Mouse (Mus musculus) heart, adult 2 months (tissue): ENCODE data around the gene Ikbke. TPM values are rescaled to one million over a fixed set of nuclear protein-coding genes. Genes with fewer than 3 reads are reported as not detected.

Experiments used
- DNase-seq, 2 experiments: peaks; one replicate each; pipeline ENCODE4 v3.0.0; 2021
- H3K27ac ChIP-seq: fragments of 200-600 bp; 2 replicates; pipeline ENCODE4 v1.8.1; 2022
- H3K27me3 ChIP-seq: fragments of 200-500 bp; 2 replicates; pipeline ENCODE4 v1.6.1; 2012; ENCODE audit warnings: mild to moderate bottlenecking, low read length, inconsistent platforms, mixed read lengths; ENCODE audit not compliant: control insufficient read depth, insufficient read depth
- H3K36me3 ChIP-seq: fragments of 200-500 bp; 2 replicates; pipeline ENCODE4 v1.6.1; 2012; ENCODE audit warnings: low read length, inconsistent platforms; ENCODE audit not compliant: control insufficient read depth, insufficient read depth
- H3K4me1 ChIP-seq: fragments of 200-500 bp; 2 replicates; pipeline ENCODE4 v1.6.1; 2011; ENCODE audit warnings: low read length; ENCODE audit not compliant: control insufficient read depth, insufficient read depth
- H3K4me3 ChIP-seq: fragments of 200-600 bp; 2 replicates; pipeline ENCODE4 v1.8.1; 2022
- H3K79me2 ChIP-seq: fragments of 200-500 bp; replicated peaks from 2 replicates; pipeline ENCODE4 v1.6.1; 2012; ENCODE audit warnings: mild to moderate bottlenecking, inconsistent platforms, low read length, moderate library complexity, mixed read lengths; ENCODE audit not compliant: control insufficient read depth, insufficient read depth
- H3K9ac ChIP-seq: fragments of 200-500 bp; 2 replicates; pipeline ENCODE4 v1.6.1; 2012; ENCODE audit warnings: low read depth, mild to moderate bottlenecking, control low read depth, inconsistent platforms, low read length, mixed read lengths
- CTCF ChIP-seq: fragments of 200-600 bp; IDR thresholded peaks from 2 replicates; pipeline ENCODE4 v1.8.1; 2022; ENCODE audit warnings: antibody characterized with exemption, mild to moderate bottlenecking, moderate library complexity
- EP300 ChIP-seq: fragments of 200-500 bp; IDR thresholded peaks from 2 replicates; pipeline ENCODE4 v1.6.1; 2011; ENCODE audit warnings: low read depth, low read length, control low read depth; ENCODE audit not compliant: insufficient read depth
- POLR2A ChIP-seq: fragments of 200-500 bp; IDR thresholded peaks from 2 replicates; pipeline ENCODE4 v1.6.1; 2011; ENCODE audit warnings: mild to moderate bottlenecking, low read depth, low read length, control low read depth; ENCODE audit not compliant: insufficient read depth
- WGBS: fragments of 180-500 bp; shearing (Covaris S2); methylation state at CpG from one replicate; pipeline ENCODE4 v1.1.7; 2018; 5-methylcytosine and 5-hydroxymethylcytosine counted together
- intact Hi-C: fragments of 180-260 bp; cut with DNase I; formaldehyde crosslinking; loops from one replicate; pipeline ENCODE4 v1.15.1; 2025
- polyA plus RNA-seq: library from polyadenylated mRNA; depleted of rRNA; stranded (reverse); fragments of >200 nt; gene quantifications from 2 replicates; pipeline ENCODE4 v1.2.3, GENCODE M21; 2012
- total RNA-seq, 2 experiments: library from RNA; stranded (reverse); gene quantifications; 2 replicates each; pipeline ENCODE4 v1.2.3; 2021

Gene Ikbke
- total and polyA plus RNA-seq, 3 experiments: 1.5 to 3.4 (median 1.5) TPM

DNA sequence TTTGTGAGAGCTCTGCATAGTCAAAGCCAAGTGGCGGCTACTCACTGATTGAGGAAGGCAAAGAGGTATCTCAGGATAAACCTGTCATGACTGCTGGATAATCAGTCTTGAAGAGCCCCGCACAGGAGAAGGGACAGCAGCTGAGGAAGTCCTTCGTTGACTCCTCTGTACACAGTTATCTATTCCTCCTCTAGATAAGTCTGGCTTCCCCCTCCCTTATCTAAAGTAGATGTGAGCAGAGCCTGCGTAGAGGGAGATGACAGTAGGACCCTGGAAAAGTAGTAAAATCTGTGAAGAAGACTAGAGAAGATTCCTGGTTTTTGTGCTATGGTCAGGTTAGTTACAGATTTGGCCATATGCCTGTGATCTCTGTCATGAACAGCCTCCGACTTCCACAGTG, 38.2 kb upstream of the Ikbke start:
- intact Hi-C loops: no loop called here

DNA sequence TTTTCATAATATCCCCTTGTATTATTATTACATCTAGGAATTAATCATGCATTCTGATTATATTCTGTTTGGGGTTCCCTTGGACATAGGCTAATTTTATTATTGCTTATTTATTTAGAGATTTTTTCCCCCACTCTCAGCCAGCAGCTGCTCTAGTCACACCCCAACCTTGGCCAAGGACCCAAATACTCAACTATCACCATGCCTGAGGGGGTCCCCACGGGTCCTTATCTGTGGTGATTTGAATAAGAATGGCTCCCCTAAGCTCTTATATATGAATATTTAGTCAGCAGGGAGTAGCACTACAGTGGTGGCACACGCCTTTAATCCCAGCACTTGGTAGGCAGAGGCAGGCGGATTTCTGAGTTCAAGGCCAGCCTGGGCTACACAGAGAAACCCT, 31.9 kb upstream of the Ikbke start:
- no peak overlapping the region for H3K4me3 ChIP-seq
- H3K36me3 ChIP-seq: peaks cover 1% of the 10 kb centered on the region
- intact Hi-C loops: no loop called here

More for the DNA sequence above, 38.2 kb upstream of the Ikbke start:
- no peak for DNase-seq
- H3K27me3 ChIP-seq: no peaks in the 10 kb centered on the region
- no peak for TF ChIP-seq EP300
- TF ChIP-seq POLR2A: no peak
- TF ChIP-seq CTCF: no peak
- H3K9ac ChIP-seq: no peak overlapping the region
- H3K4me3 ChIP-seq: no peak overlapping the region
- H3K27ac ChIP-seq: no peak overlapping the region
- WGBS: 63% methylated on average over 5 of the region's 5 CpGs
- H3K36me3 ChIP-seq: peaks cover 3% of the 10 kb centered on the region; the same call in 1 of the 2 replicates
- H3K4me1 ChIP-seq: no peaks in the 10 kb centered on the region
- H3K79me2 ChIP-seq: no peaks in the 10 kb centered on the region

DNA sequence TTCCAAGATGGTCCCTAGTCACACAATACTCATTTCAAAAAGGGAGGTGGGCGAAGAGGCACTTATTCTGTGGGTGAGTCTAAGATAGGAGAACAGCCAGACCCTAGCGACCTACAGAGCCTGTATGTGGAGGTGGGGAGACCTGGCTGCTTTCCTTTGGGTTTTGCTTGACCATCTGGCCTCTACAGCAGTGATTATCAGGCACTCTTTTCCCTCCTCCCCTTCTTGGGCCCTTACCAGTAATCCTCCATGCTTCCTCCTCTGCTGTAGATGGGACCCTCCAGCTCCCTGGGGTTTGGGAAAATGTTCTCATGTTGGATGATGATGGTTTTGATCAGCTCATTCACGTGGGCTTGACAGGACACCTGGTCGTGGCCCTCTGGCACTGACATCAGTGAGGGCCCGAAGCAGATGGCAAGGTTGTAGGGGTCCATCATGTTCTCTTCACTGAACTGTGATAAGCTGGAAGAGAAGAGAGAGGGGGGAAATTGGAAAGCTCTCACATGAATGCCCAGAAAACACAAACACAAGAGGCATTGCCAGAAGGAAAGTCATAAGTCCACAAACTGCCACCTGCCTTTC, 30.9 kb upstream of the Ikbke start:
- no peak overlapping the region for H3K27ac ChIP-seq
- H3K79me2 ChIP-seq: no peaks in the 10 kb centered on the region
- DNase-seq: no peak
- H3K9ac ChIP-seq: no peak overlapping the region
- no peak overlapping the region for H3K4me3 ChIP-seq
- 94% methylated on average over 5 of the region's 5 CpGs for WGBS
- TF ChIP-seq POLR2A: no peak
- TF ChIP-seq EP300: no peak
- no peak for TF ChIP-seq CTCF
- H3K36me3 ChIP-seq: no peaks in the 10 kb centered on the region; the same call in 1 of the 2 replicates
- no peaks in the 10 kb centered on the region for H3K4me1 ChIP-seq
- intact Hi-C loops: no loop called here
- H3K27me3 ChIP-seq: no peaks in the 10 kb centered on the region

More for the DNA sequence above, 31.9 kb upstream of the Ikbke start:
- Histone ChIP-seq H3K9ac (no peak overlapping the region), H3K4me1 (no peaks in the 10 kb centered on the region), H3K27ac (no peak overlapping the region), H3K79me2 (no peaks in the 10 kb centered on the region), H3K27me3 (no peaks in the 10 kb centered on the region)
- TF ChIP-seq POLR2A: no peak
- no peak for TF ChIP-seq EP300
- TF ChIP-seq CTCF: no peak
- 94% methylated on average over 3 of the region's 3 CpGs for WGBS
- DNase-seq: no peak

DNA sequence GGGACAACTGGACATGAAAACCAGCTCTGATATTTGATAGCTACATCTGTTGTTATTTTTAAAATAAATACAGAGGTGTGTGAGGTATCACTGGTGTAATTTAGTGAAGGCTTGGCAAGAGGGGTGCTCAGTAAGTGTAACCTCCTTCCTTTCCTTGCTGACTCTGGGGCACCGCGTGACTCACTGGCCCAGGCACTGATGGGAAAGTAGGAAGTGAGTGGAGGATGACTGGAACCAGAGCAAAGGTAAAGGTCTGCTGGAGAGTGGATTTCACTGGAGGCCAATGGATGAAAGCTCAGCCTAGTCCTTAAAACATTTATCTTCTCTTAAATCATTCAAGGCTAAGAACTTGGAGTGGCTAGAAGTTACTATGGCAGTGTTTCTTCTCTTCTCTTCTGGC, 21.3 kb upstream of the Ikbke start:
- intact Hi-C loops: no loop called here
- 91% methylated on average over 2 of the region's 2 CpGs for WGBS

DNA sequence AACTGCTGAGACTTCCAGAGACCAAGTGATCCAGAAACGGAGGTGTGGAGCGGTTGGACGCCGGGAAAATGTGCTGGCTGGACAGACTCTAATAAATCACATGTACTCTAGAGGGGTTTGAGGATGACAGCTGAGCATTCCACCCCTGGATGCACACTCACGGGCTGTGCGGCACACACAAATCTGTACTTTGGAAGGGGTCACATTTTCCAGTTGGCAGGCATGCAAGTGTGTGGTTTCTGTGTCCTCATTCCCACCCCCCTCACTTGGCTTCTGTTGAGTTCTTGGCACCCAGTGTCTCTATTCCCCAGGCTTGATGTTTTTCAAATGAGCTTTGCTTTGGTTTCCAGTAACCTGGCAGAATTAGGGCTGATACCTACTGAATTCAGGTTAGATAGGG, 20.4 kb upstream of the Ikbke start:
- Histone ChIP-seq H3K36me3 (no peaks in the 10 kb centered on the region; the same call in 1 of the 2 replicates), H3K79me2 (no peaks in the 10 kb centered on the region), H3K27ac (no peak overlapping the region), H3K27me3 (no peaks in the 10 kb centered on the region), H3K4me3 (no peak overlapping the region), H3K9ac (no peak overlapping the region), H3K4me1 (no peaks in the 10 kb centered on the region)
- intact Hi-C loops: no loop called here
- no peak for DNase-seq
- 75% methylated on average over 6 of the region's 6 CpGs for WGBS
- TF ChIP-seq CTCF (no peak), POLR2A (no peak), EP300 (no peak)

More for the DNA sequence above, 21.3 kb upstream of the Ikbke start:
- Histone ChIP-seq H3K9ac (no peak overlapping the region), H3K79me2 (no peaks in the 10 kb centered on the region), H3K27me3 (no peaks in the 10 kb centered on the region), H3K27ac (no peak overlapping the region), H3K4me3 (no peak overlapping the region), H3K36me3 (no peaks in the 10 kb centered on the region), H3K4me1 (no peaks in the 10 kb centered on the region)
- TF ChIP-seq EP300 (no peak), CTCF (no peak), POLR2A (no peak)
- DNase-seq: no peak

DNA sequence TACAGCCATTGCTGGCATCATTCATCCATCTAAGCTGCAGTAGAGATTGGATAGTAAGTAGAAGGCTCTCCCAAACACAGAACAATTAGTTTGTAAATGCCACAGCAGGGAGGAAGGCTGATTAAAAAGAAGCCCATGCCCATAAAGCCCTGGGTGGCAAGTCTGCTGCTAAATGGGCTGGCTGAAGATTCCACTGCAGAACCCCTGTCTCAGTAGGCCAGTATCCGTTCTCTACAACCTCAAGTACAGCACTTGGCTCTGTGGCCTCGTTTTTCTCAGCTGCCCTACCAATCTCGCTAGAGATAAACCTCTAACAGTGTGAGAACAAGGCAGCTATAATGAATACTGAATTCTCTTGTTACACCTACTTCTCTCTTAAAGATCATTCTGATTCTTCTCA, 19.8 kb upstream of the Ikbke start:
- H3K27ac ChIP-seq: no peak overlapping the region
- H3K4me3 ChIP-seq: no peak overlapping the region
- no peak for TF ChIP-seq POLR2A
- TF ChIP-seq CTCF: no peak
- TF ChIP-seq EP300: no peak
- no peaks in the 10 kb centered on the region for H3K4me1 ChIP-seq
- H3K79me2 ChIP-seq: no peaks in the 10 kb centered on the region
- intact Hi-C loops: no loop called here
- 57% methylated on average over 3 of the region's 3 CpGs for WGBS
- no peak overlapping the region for H3K9ac ChIP-seq
- no peaks in the 10 kb centered on the region for H3K27me3 ChIP-seq
- DNase-seq: no peak
- H3K36me3 ChIP-seq: no peaks in the 10 kb centered on the region; the same call in 1 of the 2 replicates
